Mouse (Mus musculus) erythroid progenitor cell, adult 5-6 weeks (primary cell): ENCODE results near the gene Aicda. TPM values are rescaled to one million over a fixed set of nuclear protein-coding genes. Genes with fewer than 3 reads are reported as not detected.
"Not testable (repeated sequence)": the region's sequence is repeated elsewhere in the genome, so short reads cannot be mapped to it uniquely, and the experiment has no call there.

ENCODE experiments used
- ATAC-seq: replicated peaks from 2 replicates; pipeline ENCODE4 v1.8.0; 2016; ENCODE audit warnings: moderate number of reproducible peaks, mild to moderate bottlenecking, moderate TSS enrichment, inconsistent platforms; ENCODE audit not compliant: poor library complexity, low FRiP score, severe bottlenecking
- total RNA-seq, 2 experiments: library from RNA; stranded (forward) in 1 of 2; stranded (reverse) in 1 of 2; fragments of 150-400 nt in 1 of 2; fragments of 186-747, 209-891 nt in 1 of 2; gene quantifications; 2 replicates each; pipeline versions ENCODE4 v1.2.3 to v1.2.4; 2015 to 2017; ENCODE audit warnings: low replicate concordance in 2 of 2

Gene Aicda
- total RNA-seq, 2 experiments from 2014 or later: not detected

GRCm38 (mm10) chr6:122545289-122545882 is 8.2 kb upstream of the Aicda start:
- ATAC-seq: no peak

- no peak for ATAC-seq
Observed at GRCm38 (mm10) chr6:122545948-122546347, 7.7 kb upstream of the Aicda start.

GRCm38 (mm10) chr6:122554102-122554501 is 501 bp downstream of the Aicda start:
- no peak for ATAC-seq

- no peak for ATAC-seq
Observed at GRCm38 (mm10) chr6:122555266-122555665, 1.7 kb downstream of the Aicda start.

DNA sequence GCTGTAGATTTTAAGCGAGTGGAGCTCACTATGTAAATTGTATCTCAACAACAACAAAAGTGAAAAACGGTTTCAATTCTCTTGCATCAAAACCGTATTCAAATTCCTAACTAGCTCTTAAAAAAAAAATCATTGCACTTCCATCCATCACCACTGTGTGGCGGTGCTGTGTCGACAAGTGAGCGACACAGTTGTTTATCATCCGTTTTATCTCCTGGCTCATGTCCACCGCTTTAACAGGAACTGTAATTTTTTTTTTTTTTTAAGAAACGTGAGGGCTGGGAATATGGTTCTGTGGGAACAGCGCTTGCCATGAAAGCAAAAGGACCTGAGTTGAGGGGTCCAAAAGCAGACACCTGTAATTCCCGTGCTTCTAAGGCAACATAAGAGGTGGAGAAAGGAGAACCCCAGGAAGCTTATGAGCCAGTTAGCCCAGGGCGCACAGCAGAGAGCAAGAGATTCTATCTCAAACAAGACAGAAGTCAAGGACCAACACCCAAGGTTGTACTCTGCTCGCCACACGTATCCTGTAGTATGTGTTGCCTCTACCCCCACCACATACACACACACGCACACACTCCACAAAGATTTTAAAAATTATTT is 3.5 kb downstream of the Aicda start:
- ATAC-seq: peak; percentile 69

DNA sequence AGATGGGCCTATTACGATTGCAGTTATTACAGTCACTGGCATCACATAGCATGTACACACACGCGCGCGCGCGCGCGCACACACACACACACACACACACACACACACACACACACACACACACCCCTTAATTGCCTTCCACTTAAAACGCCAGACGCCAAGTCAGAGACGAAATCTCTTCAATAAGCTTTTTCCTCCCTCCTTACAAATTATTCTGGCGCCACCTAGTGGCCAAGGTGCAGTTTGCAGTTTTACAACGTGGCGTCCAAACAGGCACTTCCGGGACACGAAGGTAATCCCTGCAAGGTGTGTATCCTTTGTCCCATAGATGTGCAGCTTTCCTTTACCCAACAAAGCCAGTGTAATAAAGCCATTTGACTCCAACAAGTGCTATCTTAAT is 6.8 kb downstream of the Aicda start:
- ATAC-seq: peak; percentile 61

DNA sequence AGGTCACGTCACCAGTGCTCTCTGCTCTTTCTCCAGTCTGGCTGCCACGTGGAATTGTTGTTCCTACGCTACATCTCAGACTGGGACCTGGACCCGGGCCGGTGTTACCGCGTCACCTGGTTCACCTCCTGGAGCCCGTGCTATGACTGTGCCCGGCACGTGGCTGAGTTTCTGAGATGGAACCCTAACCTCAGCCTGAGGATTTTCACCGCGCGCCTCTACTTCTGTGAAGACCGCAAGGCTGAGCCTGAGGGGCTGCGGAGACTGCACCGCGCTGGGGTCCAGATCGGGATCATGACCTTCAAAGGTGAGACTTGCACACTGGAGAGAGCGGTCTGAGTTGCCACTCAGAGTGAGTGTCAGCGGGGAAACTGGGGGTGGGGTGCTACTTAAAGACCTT is 7.4 kb downstream of the Aicda start:
- no peak for ATAC-seq

DNA sequence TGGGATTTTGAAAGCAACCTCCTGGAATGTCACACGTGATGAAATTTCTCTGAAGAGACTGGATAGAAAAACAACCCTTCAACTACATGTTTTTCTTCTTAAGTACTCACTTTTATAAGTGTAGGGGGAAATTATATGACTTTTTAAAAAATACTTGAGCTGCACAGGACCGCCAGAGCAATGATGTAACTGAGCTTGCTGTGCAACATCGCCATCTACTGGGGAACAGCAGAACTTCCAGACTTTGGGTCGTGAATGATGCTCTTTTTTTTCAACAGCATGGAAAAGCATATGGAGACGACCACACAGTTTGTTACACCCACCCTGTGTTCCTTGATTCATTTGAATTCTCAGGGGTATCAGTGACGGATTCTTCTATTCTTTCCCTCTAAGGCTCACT is 8.9 kb downstream of the Aicda start:
- no peak; the same call in 1 of the 2 replicates for ATAC-seq

DNA sequence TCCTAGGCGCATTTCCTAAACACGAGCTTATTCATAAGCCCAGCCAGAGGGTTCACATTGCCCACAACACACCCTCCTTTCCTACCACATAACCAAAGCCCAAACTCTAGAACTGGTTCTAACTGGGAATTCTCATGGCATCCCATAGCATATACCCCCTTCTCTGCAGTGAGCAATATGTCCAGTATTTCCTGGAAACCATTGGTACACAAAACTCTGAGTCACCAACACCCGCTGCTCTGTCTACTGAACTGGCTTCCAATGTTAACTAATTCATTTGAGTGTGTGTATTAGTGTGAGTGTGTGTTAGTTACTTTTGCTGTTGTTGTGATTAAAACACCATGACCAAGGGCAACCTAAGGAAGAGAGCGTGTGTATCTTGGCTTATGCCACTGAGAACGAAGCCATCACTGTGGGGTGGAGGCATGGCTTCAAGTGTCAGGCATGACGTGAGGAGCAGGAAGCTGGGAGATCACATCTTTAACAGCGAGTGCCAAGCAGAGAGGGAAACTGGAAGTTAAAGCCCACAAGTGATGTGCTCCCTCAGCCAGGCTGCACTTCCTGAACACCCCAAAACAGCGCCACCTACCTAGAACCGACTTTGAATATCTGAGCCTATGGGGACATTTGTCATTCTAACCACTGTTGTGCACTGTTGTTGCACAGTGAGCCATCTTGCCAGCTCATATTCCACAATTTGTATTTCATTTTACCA is 11.6 kb downstream of the Aicda start:
- ATAC-seq: no peak

- ATAC-seq: no peak
Observed at GRCm38 (mm10) chr6:122569113-122569512, 15.5 kb downstream of the Aicda start.

- no peak for ATAC-seq
Observed at GRCm38 (mm10) chr6:122569762-122570161, 16.2 kb downstream of the Aicda start.

- peak; percentile 51 for ATAC-seq
Observed at GRCm38 (mm10) chr6:122570695-122571616, 17.4 kb downstream of the Aicda start.

DNA sequence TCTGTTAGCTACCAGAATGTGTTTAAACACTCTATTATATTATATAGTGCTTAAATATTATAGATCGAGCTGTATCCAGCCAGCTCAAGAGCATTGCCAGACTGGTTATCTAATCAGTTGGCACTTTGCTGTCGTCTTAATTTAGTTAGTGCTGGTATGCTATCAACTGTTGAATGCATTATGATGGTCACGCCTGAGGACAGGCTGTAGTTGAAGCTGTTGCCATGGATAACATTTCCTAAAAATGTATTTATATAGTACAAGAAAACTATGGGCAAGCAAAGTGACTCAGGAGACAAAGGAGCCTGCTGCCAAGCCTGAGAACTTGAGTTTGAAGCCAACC is 18.0 kb downstream of the Aicda start:
- ATAC-seq: peak; percentile 29; the same call in 1 of the 2 replicates

DNA sequence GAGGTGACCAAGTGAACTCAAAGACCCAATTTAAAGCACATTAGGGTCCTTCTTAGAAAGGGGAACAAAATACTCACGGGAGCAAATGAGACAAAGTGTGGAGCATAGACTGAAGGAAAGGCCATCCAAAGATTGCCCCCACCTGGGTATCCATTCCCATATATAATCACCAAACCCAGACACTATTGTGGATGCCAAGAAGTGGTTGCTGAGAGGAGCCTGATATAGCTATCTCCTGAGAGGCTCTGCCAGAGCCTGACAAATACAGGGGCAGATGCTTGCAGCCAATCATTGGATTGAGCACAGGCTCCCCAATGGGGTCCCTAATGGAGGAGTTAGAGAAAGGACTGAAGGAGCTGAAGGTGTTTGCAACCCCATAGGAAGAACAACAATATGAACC is 21.4 kb downstream of the Aicda start:
- ATAC-seq: not testable (repeated sequence)

- ATAC-seq: no peak
Observed at GRCm38 (mm10) chr6:122577030-122577429, 23.4 kb downstream of the Aicda start.

DNA sequence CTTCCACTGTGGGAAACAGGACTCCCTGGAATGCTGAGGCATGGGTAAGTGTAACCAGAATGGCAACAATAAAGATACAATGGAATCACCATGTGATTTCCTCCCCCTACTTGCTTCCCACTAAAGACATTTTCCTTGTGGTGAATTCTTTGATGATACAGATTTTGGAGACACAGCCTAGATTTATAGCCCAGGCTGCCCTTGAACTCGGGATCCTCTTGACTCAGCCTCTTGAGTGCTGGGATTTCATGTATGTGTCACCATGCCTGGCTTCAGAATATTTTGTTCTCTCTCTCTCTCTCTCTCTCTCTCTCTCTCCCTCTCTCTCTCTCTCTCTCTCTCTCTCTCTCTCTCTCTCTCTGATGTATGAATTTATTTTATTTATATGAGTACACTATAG is 25.5 kb downstream of the Aicda start:
- ATAC-seq: no peak

- no peak for ATAC-seq
Observed at GRCm38 (mm10) chr6:122591027-122591758, 37.6 kb downstream of the Aicda start.

DNA sequence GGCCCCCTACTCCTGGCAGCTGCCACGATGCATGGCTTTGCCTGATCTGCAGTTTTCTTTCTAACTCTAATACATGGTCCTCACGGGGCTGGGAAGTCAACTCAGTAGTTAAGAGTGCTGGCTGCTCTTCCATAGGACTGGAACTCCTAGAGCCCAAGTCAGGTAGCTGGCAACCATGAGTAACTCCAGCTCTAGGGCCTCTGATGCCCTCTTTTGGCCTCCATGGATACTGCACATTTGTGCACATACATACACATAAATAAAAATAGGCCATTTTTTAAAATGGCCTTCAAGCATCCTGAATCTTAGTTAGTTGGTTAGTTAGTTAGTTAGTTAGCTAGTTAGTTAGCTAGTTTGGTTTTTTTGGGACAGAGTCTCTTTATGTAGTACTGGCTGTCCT is 39.3 kb downstream of the Aicda start:
- ATAC-seq: no peak

DNA sequence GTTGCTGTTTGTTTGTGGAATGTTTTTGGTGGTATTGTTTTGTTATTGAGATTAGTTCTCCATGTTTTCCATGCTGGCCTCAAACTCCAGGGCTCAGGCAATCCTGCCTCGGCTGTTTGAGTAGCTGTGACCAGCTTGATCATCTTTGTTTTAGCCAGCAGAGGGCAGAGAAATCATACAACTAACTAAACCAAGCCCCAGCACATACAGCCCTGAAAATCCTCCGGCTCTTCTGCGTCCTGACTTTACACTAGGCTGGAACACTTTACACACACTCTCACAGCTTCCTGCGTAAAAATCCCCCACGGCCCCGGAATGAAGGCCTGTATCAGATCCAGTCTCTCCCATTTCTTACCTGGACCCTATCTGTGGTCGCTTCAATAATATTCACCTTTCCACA is 42.0 kb downstream of the Aicda start:
- no peak for ATAC-seq

GRCm38 (mm10) chr6:122596608-122597007 is 43.0 kb downstream of the Aicda start:
- ATAC-seq: no peak
